Mouse (Mus musculus) liver, embryonic 14.5 days (tissue): Measurements from ENCODE around the gene Krt10. TPM values are rescaled to one million over a fixed set of nuclear protein-coding genes. Genes with fewer than 3 reads are reported as not detected.

Source experiments
- ATAC-seq: fragments of 200-750 bp; cut with Nextera tagmentation; 2 replicates; pipeline ENCODE4 v1.8.0; 2017; ENCODE audit warnings: moderate number of reproducible peaks, mild to moderate bottlenecking, moderate library complexity; ENCODE audit not compliant: insufficient read depth
- DNase-seq, 3 experiments: peaks; one replicate each; pipeline ENCODE4 v3.0.0-alpha.2; 2012 to 2013; ENCODE audit warnings: low read depth in 3 of 3, low spot score in 3 of 3
- H3K27ac ChIP-seq: fragments of 300-500 bp; sonication (generic); 2 replicates; pipeline ENCODE4 v1.5.1; 2014; ENCODE audit warnings: moderate library complexity, mild to moderate bottlenecking, control low read depth, inconsistent platforms
- H3K27me3 ChIP-seq: fragments of 300-500 bp; sonication (generic); 2 replicates; pipeline ENCODE4 v1.6.1; 2014; ENCODE audit warnings: mild to moderate bottlenecking, low read length, moderate library complexity; ENCODE audit not compliant: control insufficient read depth, insufficient read depth
- H3K36me3 ChIP-seq: fragments of 300-500 bp; sonication (generic); replicated peaks from 2 replicates; pipeline ENCODE4 v1.6.1; 2014; ENCODE audit warnings: low read depth; ENCODE audit not compliant: control insufficient read depth, insufficient read depth
- H3K4me1 ChIP-seq, 2 experiments: fragments of 200-500 bp in 1 of 2; fragments of 300-500 bp in 1 of 2; sonication (generic) in 1 of 2; replicated peaks; 2 replicates each; pipeline ENCODE4 v1.6.1; 2012 to 2014; ENCODE audit warnings: antibody characterized with exemption in 1 of 2, inconsistent platforms in 1 of 2, low read length in 1 of 2; ENCODE audit not compliant: control insufficient read depth in 2 of 2, insufficient read depth in 2 of 2
- H3K4me2 ChIP-seq: fragments of 300-500 bp; sonication (generic); 2 replicates; pipeline ENCODE4 v1.6.1; 2014; ENCODE audit warnings: low read depth, mild to moderate bottlenecking, control low read depth, moderate library complexity
- H3K4me3 ChIP-seq, 2 experiments: fragments of 200-500 bp in 1 of 2; fragments of 300-500 bp in 1 of 2; sonication (generic) in 1 of 2; 2 replicates each; pipeline ENCODE4 v1.5.1; 2012 to 2014; ENCODE audit warnings: low read depth in 2 of 2, low read length in 2 of 2, mild to moderate bottlenecking in 2 of 2, control low read depth in 1 of 2, inconsistent platforms in 1 of 2, moderate library complexity in 1 of 2; ENCODE audit not compliant: insufficient read depth in 1 of 2
- H3K9ac ChIP-seq: fragments of 300-500 bp; sonication (generic); replicated peaks from 2 replicates; pipeline ENCODE4 v1.6.1; 2014; ENCODE audit warnings: mild to moderate bottlenecking, control low read depth, moderate library complexity
- H3K9me3 ChIP-seq: fragments of 300-500 bp; sonication (generic); 2 replicates; pipeline ENCODE4 v1.6.1; 2016; ENCODE audit warnings: low read length, mixed read lengths; ENCODE audit not compliant: control insufficient read depth
- CTCF ChIP-seq: IDR thresholded peaks from 2 replicates; pipeline ENCODE4 v1.5.1; 2016; ENCODE audit warnings: antibody characterized with exemption, low read depth, control low read depth
- EP300 ChIP-seq: IDR thresholded peaks from 2 replicates; pipeline ENCODE4 v1.6.1; 2016; ENCODE audit warnings: antibody characterized with exemption, low read depth
- WGBS: fragments of 180-500 bp; shearing (Covaris S2); extraction: QIAGEN DNeasy Blood & Tissue Kit; methylation state at CpG from one replicate; pipeline ENCODE4 v1.1.7; 2014; ENCODE audit not compliant: insufficient replicate concordance; 5-methylcytosine and 5-hydroxymethylcytosine counted together
- polyA plus RNA-seq, 2 experiments: library from polyadenylated mRNA; depleted of rRNA in 1 of 2; stranded (reverse) in 1 of 2; unstranded in 1 of 2; fragments of >200 nt; fragmentation: Nextera tagmentation in 1 of 2; extraction: Ambion mirVana in 1 of 2; gene quantifications; 2 replicates each; pipeline versions ENCODE4 v1.2.1 to v1.2.3; 2012 to 2014

The Krt10 gene
- polyA plus RNA-seq, 2 experiments, result 1.6 to 3.2 TPM

GRCm38 (mm10) chr11:99420586-99420985 is 31.4 kb upstream of the Krt10 start:
- Histone ChIP-seq H3K4me1 (no peaks in the 10 kb centered on the region), H3K9me3 (no peaks in the 10 kb centered on the region), H3K36me3 (no peaks in the 10 kb centered on the region), H3K9ac (no peak overlapping the region), H3K4me3 (no peak overlapping the region), H3K27ac (no peak overlapping the region), H3K27me3 (no peaks in the 10 kb centered on the region), H3K4me2 (no peak overlapping the region)
- ATAC-seq (no peak), DNase-seq (no peak)
- TF ChIP-seq CTCF (no peak), EP300 (no peak)
- WGBS, result 24% methylated on average over 10 of the region's 10 CpGs

- no peak overlapping the region for H3K4me3 ChIP-seq
- no peak overlapping the region for H3K27ac ChIP-seq
- no peak for DNase-seq
- H3K27me3 ChIP-seq, result no peaks in the 10 kb centered on the region
- no peak overlapping the region for H3K4me2 ChIP-seq
- H3K4me1 ChIP-seq, result no peaks in the 10 kb centered on the region
- no peak for TF ChIP-seq CTCF
- no peak for TF ChIP-seq EP300
- H3K9me3 ChIP-seq, result no peaks in the 10 kb centered on the region
- ATAC-seq, result no peak
- no peak overlapping the region for H3K9ac ChIP-seq
- no peaks in the 10 kb centered on the region for H3K36me3 ChIP-seq
- WGBS, result 61% methylated on average over 16 of the region's 16 CpGs
These were observed 28.7 kb upstream of the Krt10 start for GRCm38 (mm10) chr11:99417819-99418218.

GRCm38 (mm10) chr11:99416902-99417301 is 27.7 kb upstream of the Krt10 start:
- no peak for DNase-seq
- Histone ChIP-seq H3K4me1 (no peaks in the 10 kb centered on the region), H3K27me3 (no peaks in the 10 kb centered on the region), H3K9me3 (no peaks in the 10 kb centered on the region), H3K27ac (no peak overlapping the region), H3K4me2 (no peak overlapping the region), H3K4me3 (no peak overlapping the region), H3K36me3 (no peaks in the 10 kb centered on the region), H3K9ac (no peak overlapping the region)
- WGBS, result 68% methylated on average over 13 of the region's 13 CpGs
- no peak for ATAC-seq
- TF ChIP-seq CTCF (no peak), EP300 (no peak)

GRCm38 (mm10) chr11:99414463-99415147 is 25.4 kb upstream of the Krt10 start:
- H3K27ac ChIP-seq, result no peak overlapping the region
- no peaks in the 10 kb centered on the region for H3K27me3 ChIP-seq
- H3K4me1 ChIP-seq, result no peaks in the 10 kb centered on the region
- TF ChIP-seq CTCF (no peak), EP300 (no peak)
- no peak for ATAC-seq
- DNase-seq, result no peak
- no peak overlapping the region for H3K4me2 ChIP-seq
- H3K36me3 ChIP-seq, result no peaks in the 10 kb centered on the region
- H3K4me3 ChIP-seq, result no peak overlapping the region
- WGBS, result 72% methylated on average over 13 of the region's 13 CpGs
- H3K9me3 ChIP-seq, result no peaks in the 10 kb centered on the region
- H3K9ac ChIP-seq, result no peak overlapping the region

GRCm38 (mm10) chr11:99413247-99413646 is 24.1 kb upstream of the Krt10 start:
- H3K9me3 ChIP-seq, result no peaks in the 10 kb centered on the region
- no peak overlapping the region for H3K9ac ChIP-seq
- WGBS, result 18% methylated on average over 6 of the region's 6 CpGs
- ATAC-seq, result no peak
- no peak overlapping the region for H3K27ac ChIP-seq
- no peaks in the 10 kb centered on the region for H3K4me1 ChIP-seq
- no peaks in the 10 kb centered on the region for H3K27me3 ChIP-seq
- peak in 2 of 3 experiments; percentile 1 to 2 for DNase-seq
- no peak overlapping the region for H3K4me2 ChIP-seq
- H3K4me3 ChIP-seq, result no peak overlapping the region
- TF ChIP-seq CTCF, result peak; percentile 53; the same call in 1 of the 2 replicates
- no peak for TF ChIP-seq EP300
- no peaks in the 10 kb centered on the region for H3K36me3 ChIP-seq
